Mouse (Mus musculus) liver, postnatal 0 days (tissue): ENCODE data around the gene Olfr1126.

Experiments
- CTCF ChIP-seq: sonication (generic); IDR thresholded peaks from 2 replicates; pipeline ENCODE4 v1.5.1; 2016; ENCODE audit warnings: antibody characterized with exemption, low read depth
- EP300 ChIP-seq: IDR thresholded peaks from 2 replicates; pipeline ENCODE4 v1.6.1; 2016; ENCODE audit warnings: antibody characterized with exemption, low read depth, mild to moderate bottlenecking

DNA sequence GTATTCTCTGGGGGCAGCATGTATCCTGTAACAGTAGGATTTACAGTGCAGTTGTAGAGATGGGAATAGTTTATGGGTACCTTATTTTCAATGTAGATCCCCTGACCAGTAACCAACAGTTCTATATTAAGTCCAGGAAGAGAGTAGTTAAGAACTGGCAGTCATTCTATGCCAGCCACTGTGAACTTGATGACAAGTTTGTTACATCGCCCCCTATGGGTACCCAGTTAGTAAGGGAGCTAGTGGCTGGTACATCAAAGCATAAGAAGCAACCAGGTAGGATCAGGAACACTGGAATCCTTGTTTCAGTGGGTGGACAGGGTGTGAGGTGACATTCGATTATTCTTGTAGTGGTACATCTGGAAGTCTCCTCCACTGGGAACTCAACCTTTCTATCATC lies 28.5 kb downstream of the Olfr1126 start:
- TF ChIP-seq CTCF (no peak), EP300 (no peak)
